Comparison of ENCODE assay signal across 9 mouse cellular contexts in genomic region chr8:106647387-106647786, GRCm38 (mm10). TPM values are rescaled to one million over a fixed set of nuclear protein-coding genes. Genes with fewer than 3 reads are reported as not detected.
DNase-seq lines count a peak whose midpoint lies in the region; ATAC-seq and TF ChIP-seq lines count a peak whose summit lies in the region.
"Had no signal": no experiment of that assay in that cellular context is flagged by ENCODE, and none has a peak within 500 bp of the region (broad histone marks: within the 10 kb centered on the region; RNA-seq: fewer than 3 reads in every experiment).

No protein-coding gene starts in this region.

- ATAC-seq in common myeloid progenitor, adult 5-6 weeks (replicated peaks; ENCODE audit: low read depth, poor library complexity, severe bottlenecking), result peak; percentile 67
- peak; percentile 55; the same call in 1 of the 2 replicates for ATAC-seq in granulocyte monocyte progenitor cell, adult 5-6 weeks (replicated peaks; ENCODE audit: poor library complexity, severe bottlenecking)
- ATAC-seq in lung, postnatal 0 days, result peak; percentile 66

- H3K27me3 ChIP-seq in lung, postnatal 0 days (replicated peaks; ENCODE audit: insufficient read depth, low read length), result no peaks in the 10 kb centered on the region
- H3K27me3 ChIP-seq: liver, embryonic 13.5 days had no signal

- no peak overlapping the region for H3K9ac ChIP-seq in lung, postnatal 0 days (replicated peaks; ENCODE audit: low read depth)
- H3K9ac ChIP-seq: liver, embryonic 13.5 days had no signal

- DNase-seq in CD4-positive, CD25-positive, alpha-beta regulatory T cell, adult 2 months (ENCODE audit: low read depth, low spot score), result peak; percentile 88
- peak; percentile 73 for DNase-seq in adipocyte (ENCODE audit: low spot score)
- peak; percentile 70 to 91 for DNase-seq in layer of hippocampus, adult 18-20 months (ENCODE audit: low spot score in 2 of 2)
- peak; percentile 82 for DNase-seq in lung, postnatal 0 days (ENCODE audit: low spot score)
- DNase-seq in right cerebral cortex, postnatal 36 days (ENCODE audit: low spot score in 2 of 2), result peak; percentile 45 to 50
- peak; percentile 75 to 80 for DNase-seq in urinary bladder, postnatal 36 days (ENCODE audit: low spot score in 2 of 2)
- DNase-seq: liver, embryonic 13.5 days had no signal

- WGBS in lung, postnatal 0 days, result 22% methylated on average over 2 of the region's 2 CpGs

- TF ChIP-seq CTCF in lung, postnatal 0 days (IDR thresholded peaks at IDR 0.05), result peak; percentile 92

- no peak overlapping the region for H3K4me2 ChIP-seq in lung, postnatal 0 days (replicated peaks; ENCODE audit: low read depth, low read length)
- H3K4me2 ChIP-seq: liver, embryonic 13.5 days had no signal

- H3K4me3 ChIP-seq in lung, postnatal 0 days (ENCODE audit: low read depth, low read length), result no peak overlapping the region
- H3K4me3 ChIP-seq: liver, embryonic 13.5 days had no signal

- no peaks in the 10 kb centered on the region for H3K36me3 ChIP-seq in lung, postnatal 0 days (ENCODE audit: insufficient read depth, low read length)
- H3K36me3 ChIP-seq: liver, embryonic 13.5 days had no signal

- no peaks in the 10 kb centered on the region for H3K4me1 ChIP-seq in lung, postnatal 0 days (ENCODE audit: insufficient read depth, low read depth, low read length)

- H3K9me3 ChIP-seq in lung, postnatal 0 days (ENCODE audit: low read length), result no peaks in the 10 kb centered on the region
- H3K9me3 ChIP-seq: liver, embryonic 13.5 days had no signal

- peak overlapping the region; percentile 75 for H3K27ac ChIP-seq in lung, postnatal 0 days (ENCODE audit: low read length)
- H3K27ac ChIP-seq: liver, embryonic 13.5 days had no signal

- no peak for TF ChIP-seq EP300 in lung, postnatal 0 days (IDR thresholded peaks at IDR 0.05)

RNA-seq across cellular contexts. Expression of gene Tango6, which starts 35.5 kb away (rescaled TPM):
- 7.9 and 9.2 TPM in 2 replicates for total RNA-seq in common myeloid progenitor, adult 5-6 weeks (2017)
- total RNA-seq in granulocyte monocyte progenitor cell, adult 5-6 weeks (2014; fragmentation: Nextera tagmentation), result 8.2 and 12.5 TPM in 2 replicates
- total RNA-seq in granulocyte monocyte progenitor cell, adult 5-6 weeks (2017), result 6.2 and 7.0 TPM in 2 replicates
- total RNA-seq in layer of hippocampus, adult 18-20 months (2021), result 1 to 10 TPM; 6.6 to 6.7 TPM
- 3.5 and 3.7 TPM in 2 replicates for polyA plus RNA-seq in lung, postnatal 0 days (2015; fragmentation: Nextera tagmentation; extraction: Ambion mirVana)

RNA-seq across cellular contexts. Expression of gene Cdh1, which starts 44.2 kb away (rescaled TPM):
- total RNA-seq in common myeloid progenitor, adult 5-6 weeks (2017), result 0.23 and 0.63 TPM in 2 replicates
- 1.1 and 4.6 TPM in 2 replicates for total RNA-seq in granulocyte monocyte progenitor cell, adult 5-6 weeks (2014; fragmentation: Nextera tagmentation)
- total RNA-seq in granulocyte monocyte progenitor cell, adult 5-6 weeks (2017), result 0.88 and 1.6 TPM in 2 replicates
- total RNA-seq in layer of hippocampus, adult 18-20 months (2021), result under 1 TPM; 0.27 to 0.76 TPM
- 88.2 and 106 TPM in 2 replicates for polyA plus RNA-seq in lung, postnatal 0 days (2015; fragmentation: Nextera tagmentation; extraction: Ambion mirVana)
